Mouse (Mus musculus) megakaryocyte, adult 5-6 weeks (primary cell): ENCODE results near the gene C1qtnf2. TPM values are rescaled to one million over a fixed set of nuclear protein-coding genes. Genes with fewer than 3 reads are reported as not detected.

Experiments
- ATAC-seq: 2 replicates; pipeline ENCODE4 v1.8.0; 2016; ENCODE audit warnings: mild to moderate bottlenecking, inconsistent platforms; ENCODE audit not compliant: poor library complexity, severe bottlenecking
- total RNA-seq, 2 experiments: library from RNA; stranded (forward) in 1 of 2; stranded (reverse) in 1 of 2; fragments of 153-499, 151-499 nt in 1 of 2; fragments of 221-1000, 200-1000 nt in 1 of 2; gene quantifications; 2 replicates each; pipeline versions ENCODE4 v1.2.3 to v1.2.4; 2015 to 2017

The C1qtnf2 gene
- total RNA-seq (2015): not detected in 2 replicates
- not detected in 2 replicates for total RNA-seq (2017)

GRCm38 (mm10) chr11:43474225-43474774 lies at the start of gene C1qtnf2:
Gene C1qtnf2 (plus strand): TSS chr11:43474276.
- ATAC-seq: peak; percentile 63

- no peak for ATAC-seq
These were observed 49.7 kb upstream of the C1qtnf2 start for GRCm38 (mm10) chr11:43424386-43424785.

- ATAC-seq: no peak
These were observed 48.8 kb upstream of the C1qtnf2 start for GRCm38 (mm10) chr11:43425166-43425709.

DNA sequence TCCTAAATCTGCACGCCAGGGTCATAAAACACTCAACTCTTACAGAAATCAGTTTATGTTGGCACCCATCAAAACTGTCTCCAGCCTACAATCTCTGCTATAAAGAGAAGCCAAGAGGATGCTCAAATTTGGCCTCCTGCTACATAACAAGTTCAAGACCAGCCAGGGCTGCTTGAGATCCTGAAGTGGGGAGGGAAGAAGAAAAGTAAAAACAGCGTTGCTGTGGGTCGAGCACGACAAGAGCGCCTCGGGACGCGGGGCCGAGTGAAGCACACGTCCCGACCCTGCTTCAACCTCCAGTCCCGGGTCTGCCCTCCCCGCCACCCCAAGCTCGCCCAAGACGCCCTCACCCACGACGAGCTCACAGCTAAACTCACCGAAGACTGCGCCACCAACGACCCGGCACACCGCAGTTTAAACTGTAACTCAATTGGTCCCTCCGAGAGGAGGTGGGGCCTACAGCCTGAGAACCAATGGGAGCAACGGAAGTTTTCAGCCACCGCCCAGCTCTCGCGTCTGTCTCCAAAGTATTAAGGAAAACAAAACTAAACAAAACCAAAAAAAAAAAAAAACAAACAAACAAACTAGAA lies 48.2 kb upstream of the C1qtnf2 start, which contains the start of gene Pttg1:
Gene Pttg1 (minus strand): TSS at position 428 of the 590 bp plus-strand sequence.
- ATAC-seq: peak; percentile 100

- ATAC-seq: 0 out of 2 replicates have a peak, but pooled peaks have one; percentile 19
These were observed 47.6 kb upstream of the C1qtnf2 start for GRCm38 (mm10) chr11:43426414-43426884.

- peak; percentile 97 for ATAC-seq
These were observed 40.6 kb upstream of the C1qtnf2 start, which contains the start of gene Slu7 for GRCm38 (mm10) chr11:43433254-43434023. Gene Slu7 (plus strand): TSS chr11:43433744.

GRCm38 (mm10) chr11:43434024-43434407 lies 40.1 kb upstream of the C1qtnf2 start:
- no peak for ATAC-seq

DNA sequence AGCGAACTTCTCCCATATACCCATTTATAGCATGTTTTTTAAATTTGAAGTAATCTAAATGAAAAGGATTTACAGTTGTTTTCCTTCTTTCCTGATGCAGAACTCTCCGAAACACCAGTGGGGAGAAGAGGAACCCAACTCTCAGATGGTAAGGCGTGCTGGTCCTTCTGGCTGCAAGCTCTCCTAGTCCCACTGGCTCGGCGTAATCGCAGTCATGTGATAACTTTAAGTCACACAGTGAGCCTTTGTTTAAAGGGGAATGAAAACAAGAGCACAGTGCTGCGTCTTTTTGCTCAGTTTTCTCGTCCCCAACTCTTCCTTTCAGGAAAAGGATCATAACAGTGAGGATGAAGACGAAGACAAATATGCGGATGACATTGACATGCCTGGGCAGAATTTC lies 33.0 kb upstream of the C1qtnf2 start:
- ATAC-seq: no peak

- ATAC-seq: no peak
These were observed 30.9 kb upstream of the C1qtnf2 start for GRCm38 (mm10) chr11:43443183-43443582.

GRCm38 (mm10) chr11:43449916-43450315 lies 24.2 kb upstream of the C1qtnf2 start:
- ATAC-seq: no peak

GRCm38 (mm10) chr11:43451322-43451721 lies 22.8 kb upstream of the C1qtnf2 start:
- ATAC-seq: peak; percentile 54

DNA sequence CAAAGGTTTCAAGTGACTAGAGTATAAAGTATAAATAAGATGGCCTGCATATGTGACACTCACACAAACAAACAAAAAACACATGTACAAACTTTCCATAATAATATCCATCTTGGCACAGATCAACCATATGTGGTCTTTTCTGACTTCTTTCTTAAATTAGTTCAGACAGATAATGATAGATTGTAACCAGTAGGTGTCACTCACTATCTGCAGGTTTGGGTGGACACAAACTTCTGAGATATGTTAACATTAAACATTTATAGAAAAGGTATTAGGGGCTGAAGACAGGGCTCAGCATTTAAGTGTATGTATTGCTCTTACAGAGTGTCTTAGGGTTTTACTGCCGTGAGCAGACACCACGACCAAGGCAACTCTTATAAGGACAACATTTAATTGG lies 21.8 kb upstream of the C1qtnf2 start:
- ATAC-seq: no peak

GRCm38 (mm10) chr11:43463204-43463603 lies 10.9 kb upstream of the C1qtnf2 start:
- ATAC-seq: no peak

DNA sequence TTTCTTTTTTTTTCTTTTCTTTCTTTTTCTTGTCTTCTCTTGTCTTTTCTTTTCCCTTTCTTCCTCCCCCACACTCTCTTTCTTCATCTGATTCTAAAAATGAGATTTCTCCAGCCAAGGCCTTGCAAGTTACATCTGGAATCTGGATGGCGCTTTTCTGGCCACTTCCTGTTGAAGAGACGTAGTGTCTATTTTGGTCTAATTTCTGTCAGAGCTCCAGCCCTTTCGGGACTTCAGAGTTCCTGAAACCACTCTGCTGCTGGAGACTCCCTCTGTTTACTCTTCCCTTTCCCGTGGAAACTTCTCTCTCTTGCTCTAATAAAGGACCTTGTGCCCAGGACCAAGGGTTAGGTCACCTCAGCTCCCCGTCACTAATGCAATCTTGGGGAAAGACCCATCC lies 4.0 kb upstream of the C1qtnf2 start:
- ATAC-seq: no peak

DNA sequence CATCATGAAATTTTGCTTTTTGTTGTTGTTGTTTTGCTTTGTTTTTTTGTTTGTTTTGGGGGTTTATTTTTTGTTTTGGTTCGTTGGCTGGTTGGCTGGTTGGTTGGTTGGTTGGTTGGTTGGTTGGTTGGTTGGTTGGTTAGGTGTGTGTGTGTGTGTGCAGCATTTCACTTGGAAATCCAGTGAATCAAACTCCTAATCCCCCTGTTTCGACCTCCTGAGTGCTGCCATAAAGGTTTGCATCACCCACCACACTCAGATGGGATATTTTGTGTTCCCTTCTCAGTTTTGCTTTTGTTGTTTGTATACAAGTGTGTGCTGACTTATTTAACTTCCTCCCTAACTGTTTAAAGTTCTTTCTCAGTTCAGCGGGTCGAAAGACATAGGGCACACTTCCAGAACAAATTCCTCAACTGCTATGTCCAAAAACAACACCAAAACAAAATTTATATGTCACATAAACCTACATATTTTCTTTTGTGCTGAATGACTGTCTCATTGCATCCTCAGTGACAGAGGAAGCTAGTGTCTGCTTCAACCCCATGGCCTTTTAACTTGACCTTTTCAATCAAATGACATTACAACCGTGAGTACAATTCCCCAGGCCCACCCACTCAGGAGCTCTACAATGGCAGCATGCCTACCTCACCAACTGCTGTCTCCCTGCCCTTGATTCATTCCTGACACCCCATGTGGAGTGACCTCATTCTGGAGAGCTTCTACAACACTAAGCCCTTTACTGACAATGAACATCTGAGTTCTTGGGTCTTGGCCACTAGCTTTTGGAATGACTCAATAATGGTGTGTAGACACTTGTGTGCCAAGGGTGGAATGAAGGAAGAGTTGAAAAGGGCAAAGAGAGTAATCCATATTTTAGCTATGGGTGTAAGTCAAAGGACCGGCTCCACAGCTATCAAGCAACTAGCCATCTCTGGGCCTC lies 2.9 kb upstream of the C1qtnf2 start:
- ATAC-seq: no peak

DNA sequence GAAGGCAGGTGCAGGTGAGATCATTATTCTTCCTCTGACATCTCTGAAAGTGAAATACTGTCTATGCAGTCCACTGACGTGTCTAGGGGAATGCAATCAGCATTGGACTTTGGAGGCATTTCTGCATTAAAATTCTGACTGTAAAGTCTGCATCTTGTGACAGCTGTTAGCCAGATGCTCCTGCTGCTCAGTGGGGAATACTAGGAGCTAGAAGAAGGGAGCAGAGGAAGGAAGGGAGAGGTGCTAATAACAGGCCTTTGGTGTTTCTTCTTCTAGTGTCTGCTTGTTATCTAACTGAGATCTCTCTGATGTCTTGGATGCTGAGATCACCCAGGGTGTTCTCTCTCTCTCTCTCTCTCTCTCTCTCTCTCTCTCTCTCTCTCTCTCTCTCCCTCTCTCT lies 961 bp upstream of the C1qtnf2 start:
- ATAC-seq: no peak

DNA sequence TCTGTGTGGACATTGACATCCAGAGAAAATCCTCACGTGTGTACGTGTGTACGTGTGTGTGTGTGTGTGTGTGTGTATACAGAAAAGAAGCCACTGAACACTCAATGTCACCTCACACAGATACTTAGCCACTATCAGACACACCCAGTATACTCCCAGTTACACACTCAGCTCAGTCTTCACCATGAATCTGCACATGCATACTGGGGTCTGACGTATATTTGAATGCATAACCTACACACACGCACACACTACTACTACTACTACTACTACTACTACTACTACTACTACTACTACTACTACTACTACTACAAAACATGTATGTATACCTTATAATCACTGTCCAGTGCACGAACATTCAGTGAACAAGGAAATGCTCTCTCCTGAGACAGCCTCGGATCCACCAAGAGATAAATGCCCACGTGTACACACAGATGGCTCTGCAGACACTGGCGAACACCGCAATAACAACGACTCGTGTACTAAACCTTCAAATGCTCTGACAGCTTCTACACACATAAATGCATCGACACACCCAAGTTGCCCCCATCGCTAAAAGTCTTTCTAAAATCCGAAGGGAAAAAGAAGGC lies 346 bp upstream of the C1qtnf2 start:
- ATAC-seq: no peak

GRCm38 (mm10) chr11:43479376-43479775 lies 5.3 kb downstream of the C1qtnf2 start:
- ATAC-seq: no peak

DNA sequence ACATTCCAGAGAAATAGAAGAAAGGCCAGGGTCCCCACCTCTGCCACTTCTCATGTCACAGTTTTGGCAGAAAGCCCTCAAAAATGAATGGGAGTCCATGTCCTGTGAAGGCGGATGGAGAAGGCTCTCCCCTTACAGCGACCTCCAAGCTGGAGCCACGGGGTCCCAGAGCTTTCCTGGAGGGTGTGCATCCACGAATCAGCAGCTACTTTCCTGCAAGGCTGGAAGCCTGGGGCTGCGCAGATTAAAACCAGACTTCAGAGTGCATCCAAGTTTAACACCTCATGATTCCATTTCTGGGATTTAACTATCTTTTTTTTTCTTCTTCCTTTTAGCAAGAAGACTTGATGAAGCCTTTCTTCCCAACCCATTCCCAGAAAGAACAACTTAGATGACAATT lies 6.5 kb downstream of the C1qtnf2 start:
- no peak for ATAC-seq
